Mouse (Mus musculus) mouse trophoblast stem cell (cell line): ENCODE results near the gene Gm9745.
"Not testable (repeated sequence)": the region's sequence is repeated elsewhere in the genome, so short reads cannot be mapped to it uniquely, and the experiment has no call there.

ENCODE experiments used
- in situ Hi-C, 2 experiments: fragments of 300-500 bp; cut with MseI, MboI; formaldehyde crosslinking; loops; 2 replicates in 1 of 2; 3 replicates in 1 of 2; pipeline ENCODE4 v1.15.1; 2025

Gm9745 gene

DNA sequence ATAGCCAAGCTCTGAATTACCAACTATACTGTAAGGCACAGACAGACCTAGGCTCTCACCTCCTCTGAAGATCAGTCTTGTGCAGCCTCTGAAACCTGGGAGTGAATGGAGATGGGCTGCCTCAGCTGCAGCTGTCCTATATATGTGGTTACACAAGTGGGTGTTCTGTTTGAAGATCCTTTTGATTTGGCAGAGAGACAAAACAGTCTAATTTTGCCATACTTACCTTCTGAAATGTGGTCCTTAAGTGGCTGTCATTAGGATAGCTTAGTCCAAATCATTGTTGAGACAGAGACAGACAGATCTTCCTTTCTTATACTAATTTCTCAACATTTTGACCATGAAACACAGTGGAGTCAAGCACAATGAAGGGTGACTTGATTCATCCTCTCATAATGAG, at the start of gene Gm9745:
Gm9745 (minus strand) TSS at position 101 of the 400 bp plus-strand sequence.
- in situ Hi-C loops: not testable (repeated sequence)

DNA sequence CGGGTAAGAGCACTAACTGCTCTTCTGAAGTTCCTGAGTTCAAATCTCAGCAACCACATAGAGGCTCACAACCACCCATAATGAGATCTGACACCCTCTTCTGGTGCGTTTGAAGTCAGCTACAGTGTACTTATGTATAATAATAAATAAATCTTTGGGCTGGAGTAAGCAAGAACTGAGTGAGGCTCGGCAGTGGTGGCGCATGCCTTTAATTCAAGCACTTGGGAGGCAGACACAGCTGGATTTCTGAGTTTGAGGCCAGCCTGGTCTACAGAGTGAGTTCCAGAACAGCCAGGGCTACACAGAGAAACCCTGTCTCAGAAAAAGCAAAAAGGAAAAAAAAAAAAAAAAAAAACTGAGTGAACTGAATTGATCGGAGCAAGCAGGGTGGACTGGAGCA, 49.2 kb upstream of the Gm9745 start:
- in situ Hi-C loops: not testable (repeated sequence)

GRCm38 (mm10) chr13:8995990-8996786, 48.2 kb upstream of the Gm9745 start, which contains the start of gene Gtpbp4:
Gene Gtpbp4 (minus strand): TSS chr13:8996083.
- in situ Hi-C loops: no loop called here

DNA sequence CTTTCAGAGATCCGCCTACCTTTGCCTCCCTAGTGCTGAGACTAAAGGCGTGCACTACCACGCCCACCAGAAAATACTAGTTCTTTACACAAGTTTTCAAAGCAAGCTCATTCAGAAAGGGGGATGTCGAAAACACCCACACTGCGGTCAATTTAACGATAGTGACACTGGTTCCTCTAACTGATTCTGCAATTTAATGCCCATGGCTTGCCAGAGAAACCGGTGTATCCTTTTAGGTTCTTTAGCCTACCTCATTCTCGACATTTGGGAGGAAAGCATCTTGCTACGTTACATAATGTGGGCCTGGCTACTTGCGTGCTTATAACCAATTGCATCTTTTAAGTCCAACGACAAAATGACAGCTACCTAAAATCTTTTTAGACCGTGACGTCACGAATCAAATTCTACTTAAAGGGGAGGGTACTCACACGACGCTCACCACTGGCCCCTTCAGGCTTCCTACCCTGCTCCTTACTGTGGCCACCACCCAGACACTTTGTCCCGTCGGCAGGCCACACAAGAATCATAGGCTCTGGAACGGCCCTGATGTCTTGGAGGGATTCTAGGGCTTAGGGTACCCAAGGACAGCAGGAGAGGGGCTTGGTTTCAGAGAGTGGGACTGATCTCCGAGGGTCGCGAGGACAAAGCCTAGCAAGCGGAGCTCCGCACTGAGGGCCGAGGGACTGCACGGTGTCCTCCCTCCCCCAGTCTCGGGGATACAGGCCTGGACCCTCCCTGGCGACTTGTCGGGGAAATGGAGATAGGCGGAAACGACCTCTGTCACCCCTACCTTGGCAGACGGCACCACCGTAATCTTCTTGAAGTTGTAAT, 47.3 kb upstream of the Gm9745 start:
- in situ Hi-C loops: no loop called here

DNA sequence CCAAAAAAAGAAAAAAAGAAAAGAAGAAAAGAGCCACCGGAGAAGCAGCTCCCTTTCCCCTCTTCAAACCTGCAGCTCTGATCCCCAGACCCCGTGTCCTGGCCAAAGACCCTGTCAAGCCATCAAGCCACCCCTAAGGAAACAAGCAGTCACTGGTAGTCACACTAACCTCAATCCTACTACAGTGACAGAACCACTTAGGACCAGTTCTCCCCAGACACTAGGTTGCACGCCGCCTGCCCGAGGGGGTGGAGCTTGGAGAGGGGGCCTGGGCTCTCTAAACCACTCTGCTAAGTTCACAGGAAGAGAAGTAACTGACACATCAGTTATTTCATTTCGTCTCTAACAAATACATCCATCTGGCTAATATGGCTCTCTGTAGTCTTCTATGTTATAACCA, 44.2 kb upstream of the Gm9745 start:
- in situ Hi-C loops: no loop called here

DNA sequence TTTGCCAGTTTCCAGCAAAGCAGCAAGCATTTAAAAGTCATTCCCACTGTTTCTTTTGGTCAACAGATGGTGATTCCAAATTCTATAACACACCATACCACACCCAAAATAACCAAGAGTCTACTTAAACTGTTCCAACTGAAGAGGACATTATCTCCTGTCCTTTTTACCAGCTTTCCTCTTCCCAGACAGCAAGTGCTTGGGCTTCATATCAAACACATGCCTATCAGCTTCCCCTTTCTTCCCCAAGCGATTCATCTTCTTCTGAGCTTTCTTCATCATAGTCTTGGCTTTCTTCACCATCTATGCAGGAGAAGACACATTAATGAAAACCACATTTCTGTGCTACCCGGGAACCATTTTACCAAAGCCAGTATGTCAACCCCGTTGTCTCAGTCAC, 24.9 kb upstream of the Gm9745 start:
- in situ Hi-C loops: no loop called here

- in situ Hi-C loops: no loop called here
Measured at GRCm38 (mm10) chr13:8972369-8972768, 24.3 kb upstream of the Gm9745 start.

DNA sequence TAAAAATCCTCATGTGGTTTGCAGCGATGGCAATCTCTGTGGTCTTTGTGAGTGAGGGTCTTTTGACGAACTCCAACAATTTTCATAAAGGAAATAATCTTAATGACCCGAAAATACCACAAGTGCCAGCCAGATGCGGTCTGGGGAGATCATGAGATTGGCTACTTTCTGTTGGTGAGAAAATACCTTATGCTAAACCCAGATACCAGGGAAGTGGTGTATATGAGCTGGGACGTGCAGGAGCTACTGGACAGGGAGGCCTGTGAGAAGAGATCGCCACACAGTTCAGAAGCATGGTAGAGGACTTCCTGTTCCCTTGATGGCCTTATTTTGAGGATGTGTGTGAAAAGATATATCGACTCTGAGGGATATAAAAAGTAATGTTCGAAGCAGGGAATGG, 19.7 kb upstream of the Gm9745 start:
- in situ Hi-C loops: no loop called here

- in situ Hi-C loops: no loop called here
Measured at GRCm38 (mm10) chr13:8965224-8965623, 17.2 kb upstream of the Gm9745 start.

DNA sequence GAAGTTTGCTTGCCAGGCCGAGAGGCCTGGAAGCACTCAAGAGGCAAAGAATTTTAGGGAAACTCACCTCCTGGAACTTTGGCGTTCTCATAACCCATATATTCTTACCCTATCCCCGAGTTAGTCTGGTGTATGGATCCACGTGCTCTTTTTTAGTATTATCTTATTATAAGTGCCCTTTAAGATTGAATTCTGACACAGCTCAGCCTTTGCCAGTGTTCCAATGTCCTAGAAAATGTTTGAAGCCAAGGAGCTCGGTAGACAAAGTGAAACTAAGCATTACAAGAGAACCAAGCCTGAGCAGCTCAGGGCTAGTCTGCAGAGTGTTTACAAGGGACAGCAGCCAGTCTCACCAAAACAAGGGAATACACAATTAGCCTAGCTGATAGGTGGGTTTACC, 14.2 kb upstream of the Gm9745 start:
- in situ Hi-C loops: not testable (repeated sequence)

GRCm38 (mm10) chr13:8961128-8961888, 13.3 kb upstream of the Gm9745 start:
- in situ Hi-C loops: not testable (repeated sequence)

DNA sequence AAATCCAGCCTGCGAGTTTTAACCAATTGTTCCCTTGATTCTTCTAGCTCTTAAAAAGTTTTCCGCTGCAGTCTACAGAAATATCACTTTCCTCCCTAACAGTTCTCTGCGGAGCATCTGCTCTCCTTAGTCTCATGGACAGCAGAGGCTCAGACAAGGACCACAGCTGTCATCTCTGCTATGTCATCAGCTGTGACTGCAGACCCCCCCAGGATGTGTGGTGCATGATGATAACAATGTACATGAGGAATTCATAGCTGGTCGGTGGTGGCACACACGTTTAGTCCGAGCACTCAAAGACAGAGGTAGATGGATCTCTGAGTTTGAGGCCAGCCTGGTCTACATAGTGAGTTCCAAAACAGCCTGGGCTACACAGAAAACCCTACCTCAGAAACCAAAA, 11.5 kb upstream of the Gm9745 start:
- in situ Hi-C loops: not testable (repeated sequence)

GRCm38 (mm10) chr13:8959058-8959457, 11.0 kb upstream of the Gm9745 start:
- in situ Hi-C loops: not testable (repeated sequence)

- in situ Hi-C loops: not testable (repeated sequence)
Measured at GRCm38 (mm10) chr13:8956873-8957272, 8.8 kb upstream of the Gm9745 start.

GRCm38 (mm10) chr13:8955127-8955526, 7.1 kb upstream of the Gm9745 start:
- in situ Hi-C loops: not testable (repeated sequence)

DNA sequence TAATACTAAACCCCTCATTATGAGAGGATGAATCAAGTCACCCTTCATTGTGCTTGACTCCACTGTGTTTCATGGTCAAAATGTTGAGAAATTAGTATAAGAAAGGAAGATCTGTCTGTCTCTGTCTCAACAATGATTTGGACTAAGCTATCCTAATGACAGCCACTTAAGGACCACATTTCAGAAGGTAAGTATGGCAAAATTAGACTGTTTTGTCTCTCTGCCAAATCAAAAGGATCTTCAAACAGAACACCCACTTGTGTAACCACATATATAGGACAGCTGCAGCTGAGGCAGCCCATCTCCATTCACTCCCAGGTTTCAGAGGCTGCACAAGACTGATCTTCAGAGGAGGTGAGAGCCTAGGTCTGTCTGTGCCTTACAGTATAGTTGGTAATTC, 4.5 kb upstream of the Gm9745 start, which contains the start of gene Idi2:
Idi2 (plus strand) TSS at position 301 of the 400 bp plus-strand sequence.
- in situ Hi-C loops: not testable (repeated sequence)

DNA sequence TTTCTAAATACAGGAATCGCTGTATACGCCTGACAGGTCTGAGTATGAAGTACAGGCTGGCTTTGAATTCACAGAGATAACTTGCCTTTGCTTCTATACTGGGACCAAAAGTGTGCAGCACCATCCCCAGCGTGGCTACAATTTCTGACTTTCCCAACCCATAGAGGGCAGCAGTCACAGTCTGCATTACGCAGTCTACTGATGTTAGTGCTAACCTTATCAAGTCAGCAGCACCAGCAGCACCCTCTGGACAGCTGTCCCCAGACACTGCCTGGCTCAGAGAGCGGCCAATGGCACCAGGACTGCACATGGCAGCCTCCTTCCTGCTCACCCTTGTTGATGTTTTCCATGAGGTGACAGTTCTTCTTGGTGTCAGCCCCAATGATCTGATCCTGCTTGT, 4.2 kb downstream of the Gm9745 start:
- in situ Hi-C loops: not testable (repeated sequence)

DNA sequence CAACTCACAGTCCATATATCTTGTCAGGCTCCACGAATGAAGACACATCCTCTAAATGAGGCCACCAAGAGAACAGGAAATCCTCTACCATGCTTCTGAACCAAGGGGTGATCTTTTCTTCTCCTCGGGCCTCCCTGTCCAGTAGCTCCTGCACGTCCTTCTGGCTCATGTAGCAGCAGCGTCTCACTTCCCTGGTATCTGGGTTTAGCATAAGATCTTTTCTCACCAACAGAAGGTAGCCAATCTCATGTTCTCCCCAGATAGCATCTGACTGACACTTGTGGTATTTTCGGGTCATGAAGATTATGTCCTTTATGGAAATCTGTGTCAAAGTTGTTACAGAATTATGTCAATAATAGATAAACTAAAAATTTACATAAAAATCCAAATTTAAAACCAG, 6.3 kb downstream of the Gm9745 start:
- in situ Hi-C loops: not testable (repeated sequence)

- in situ Hi-C loops: not testable (repeated sequence)
Measured at GRCm38 (mm10) chr13:8941110-8941509, 6.9 kb downstream of the Gm9745 start.

DNA sequence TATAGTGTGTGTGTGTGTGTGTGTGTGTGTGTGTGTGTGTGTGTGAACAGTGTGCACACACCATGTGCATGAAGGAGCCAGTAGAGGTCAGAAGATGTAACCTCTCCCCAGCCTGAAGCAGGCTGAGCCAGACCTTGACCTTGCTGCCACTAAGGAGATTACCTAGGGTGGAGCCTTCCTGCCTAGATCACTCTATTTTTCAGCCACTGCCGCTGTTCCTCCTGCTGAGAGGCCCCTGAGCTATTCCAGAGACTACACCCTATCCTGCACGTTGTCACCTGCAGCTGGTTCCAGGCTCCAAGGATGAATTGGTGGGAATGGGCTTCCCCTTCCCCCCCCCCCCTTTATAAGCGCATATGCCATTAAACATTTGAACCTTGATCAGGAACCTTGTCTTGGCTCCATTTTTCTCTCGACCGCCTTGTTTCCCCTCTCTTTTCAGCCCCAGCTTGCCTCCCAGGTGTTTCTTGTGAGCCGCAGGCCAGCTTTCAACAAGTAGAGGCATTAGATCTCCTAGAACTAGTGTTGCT, 10.4 kb downstream of the Gm9745 start:
- in situ Hi-C loops: not testable (repeated sequence)

- in situ Hi-C loops: no loop called here
Measured at GRCm38 (mm10) chr13:8933499-8933898, 14.5 kb downstream of the Gm9745 start.

DNA sequence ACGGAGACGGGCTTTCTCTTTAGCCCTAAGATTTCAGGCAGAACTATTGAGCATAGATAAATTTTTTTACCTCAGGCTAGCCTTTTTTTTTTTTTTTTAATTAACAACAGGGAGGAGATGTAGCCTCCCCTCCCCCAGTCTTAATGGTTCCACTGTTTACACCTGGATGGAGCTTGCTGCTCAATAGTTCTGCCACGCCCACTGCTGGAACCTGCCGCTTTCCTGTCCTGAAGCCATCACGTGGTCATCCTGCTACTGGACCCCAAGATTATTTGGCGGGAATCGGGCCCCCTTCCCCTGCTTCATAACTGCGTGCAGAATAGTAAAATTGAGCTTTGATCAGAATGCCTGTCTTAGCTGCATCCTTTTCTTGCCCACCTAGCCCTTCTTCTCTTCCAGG, 34.1 kb downstream of the Gm9745 start:
- in situ Hi-C loops: not testable (repeated sequence)
